Mouse (Mus musculus) hindbrain, embryonic 12.5 days (tissue): ENCODE results near the gene Bcor. TPM values are rescaled to one million over a fixed set of nuclear protein-coding genes. Genes with fewer than 3 reads are reported as not detected.

Source experiments
- ATAC-seq: fragments of 200-750 bp; cut with Nextera tagmentation; 2 replicates; pipeline ENCODE4 v1.8.0; 2017; ENCODE audit warnings: moderate TSS enrichment; ENCODE audit not compliant: low FRiP score
- H3K27ac ChIP-seq: fragments of 300-500 bp; sonication (generic); 2 replicates; pipeline ENCODE4 v1.5.1; 2016; ENCODE audit warnings: mild to moderate bottlenecking
- H3K27me3 ChIP-seq: fragments of 300-500 bp; sonication (generic); 2 replicates; pipeline ENCODE4 v1.6.1; 2016; ENCODE audit warnings: mild to moderate bottlenecking
- H3K36me3 ChIP-seq: fragments of 300-500 bp; sonication (generic); 2 replicates; pipeline ENCODE4 v1.6.1; 2016; ENCODE audit warnings: mild to moderate bottlenecking
- H3K4me1 ChIP-seq: fragments of 300-500 bp; sonication (generic); 2 replicates; pipeline ENCODE4 v1.6.1; 2016
- H3K4me2 ChIP-seq: fragments of 300-500 bp; sonication (generic); replicated peaks from 2 replicates; pipeline ENCODE4 v1.6.1; 2016; ENCODE audit warnings: mild to moderate bottlenecking
- H3K4me3 ChIP-seq: fragments of 300-500 bp; sonication (generic); 2 replicates; pipeline ENCODE4 v1.5.1; 2016; ENCODE audit warnings: mild to moderate bottlenecking
- H3K9ac ChIP-seq: fragments of 300-500 bp; sonication (generic); 2 replicates; pipeline ENCODE4 v1.6.1; 2016; ENCODE audit warnings: mild to moderate bottlenecking, moderate library complexity
- H3K9me3 ChIP-seq: fragments of 300-500 bp; sonication (generic); replicated peaks from 2 replicates; pipeline ENCODE4 v1.6.1; 2016; ENCODE audit warnings: mild to moderate bottlenecking
- WGBS: fragments of 180-500 bp; shearing (Covaris S2); methylation state at CpG from one replicate; pipeline ENCODE4 v1.1.7; 2016; 5-methylcytosine and 5-hydroxymethylcytosine counted together
- polyA plus RNA-seq: library from polyadenylated mRNA; unstranded; fragments of >200 nt; fragmentation: Nextera tagmentation; extraction: Ambion mirVana; gene quantifications from 2 replicates; pipeline ENCODE4 v1.2.1, GENCODE M21; 2016

The Bcor gene
- polyA plus RNA-seq, 1 experiment from 2014 or later, result 23.7 TPM

- 37% methylated on average over 7 of the region's 7 CpGs for WGBS
Measured at GRCm38 (mm10) chrX:11987602-11988001, 172.6 kb downstream of the Bcor start.

More at GRCm38 (mm10) chrX:11987602-11988001, 172.6 kb downstream of the Bcor start:
- Histone ChIP-seq H3K4me2 (no peak overlapping the region), H3K9me3 (no peaks in the 10 kb centered on the region), H3K27me3 (peaks cover 27% of the 10 kb centered on the region), H3K4me3 (no peak overlapping the region), H3K27ac (no peak overlapping the region), H3K4me1 (no peaks in the 10 kb centered on the region), H3K9ac (no peak overlapping the region), H3K36me3 (no peaks in the 10 kb centered on the region)
- no peak for ATAC-seq
